7 mouse cellular contexts compared by ENCODE assay signal in the genomic region with DNA sequence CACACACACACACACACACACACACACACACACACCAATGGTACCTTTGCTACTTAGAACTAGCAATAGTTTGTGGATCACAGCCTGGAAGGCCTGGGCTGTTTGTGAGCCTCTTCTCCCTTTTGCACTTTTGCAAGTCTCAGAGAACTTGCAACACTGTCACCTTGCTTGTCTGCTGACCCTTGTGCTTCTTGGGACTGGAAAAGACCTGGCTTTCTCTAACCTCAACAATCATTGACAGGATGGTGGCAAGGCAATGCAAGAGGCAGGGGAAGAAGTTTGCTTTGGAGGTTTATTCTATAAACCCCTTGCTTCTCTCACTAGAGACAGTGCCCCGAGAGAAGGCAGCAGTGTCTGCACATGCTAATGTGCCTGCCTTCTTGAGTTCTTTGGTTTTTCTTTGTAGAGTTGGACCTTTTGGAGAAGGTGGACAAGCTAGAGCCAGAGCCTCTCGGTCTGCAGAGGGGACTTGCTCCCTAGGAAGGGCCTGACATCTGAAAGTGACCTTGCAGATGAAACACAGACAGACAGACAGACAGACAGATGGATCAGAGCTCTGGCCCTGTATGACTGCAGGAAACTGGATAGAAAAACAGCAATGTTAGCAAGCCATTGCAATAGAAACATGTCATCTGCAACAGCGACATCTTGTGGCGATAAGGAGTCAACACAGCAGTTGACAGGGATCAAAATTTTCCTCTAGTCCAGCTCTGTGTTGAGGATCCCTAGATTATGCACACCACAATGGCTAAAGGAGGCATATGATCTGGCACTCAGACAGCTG.
DNase-seq lines count a peak whose midpoint lies in the region; ATAC-seq and TF ChIP-seq lines count a peak whose summit lies in the region.

No protein-coding gene starts in this region.

- ATAC-seq in G1E (ENCODE audit: extremely low read depth, insufficient number of reproducible peaks, low FRiP score, poor library complexity, severe bottlenecking) = peak; percentile 40; the same call in 1 of the 2 replicates
- ATAC-seq in hindbrain, embryonic 16.5 days = peak; percentile 90
- peak; percentile 81 for ATAC-seq in midbrain, embryonic 11.5 days (ENCODE audit: low FRiP score)
- ATAC-seq in stomach, embryonic 16.5 days (ENCODE audit: insufficient read depth, low FRiP score) = peak; percentile 40; the same call in 1 of the 2 replicates

- WGBS in hindbrain, embryonic 16.5 days = 32% methylated on average over 4 of the region's 4 CpGs
- WGBS in midbrain, embryonic 11.5 days = 30% methylated on average over 4 of the region's 4 CpGs
- WGBS in stomach, embryonic 16.5 days = 25% methylated on average over 4 of the region's 4 CpGs

- no peak overlapping the region for H3K4me2 ChIP-seq in hindbrain, embryonic 16.5 days (ENCODE audit: low read length)
- no peak overlapping the region for H3K4me2 ChIP-seq in midbrain, embryonic 11.5 days
- H3K4me2 ChIP-seq in stomach, embryonic 16.5 days (ENCODE audit: low read depth, low read length) = no peak overlapping the region

- no peaks in the 10 kb centered on the region for H3K27me3 ChIP-seq in G1E (ENCODE audit: insufficient read depth, low read length)
- H3K27me3 ChIP-seq in hindbrain, embryonic 16.5 days (replicated peaks; ENCODE audit: control insufficient read depth, insufficient read depth, low read length) = no peaks in the 10 kb centered on the region
- no peaks in the 10 kb centered on the region for H3K27me3 ChIP-seq in midbrain, embryonic 11.5 days (ENCODE audit: control insufficient read depth, insufficient read depth, low read length)
- no peaks in the 10 kb centered on the region for H3K27me3 ChIP-seq in stomach, embryonic 16.5 days (ENCODE audit: control insufficient read depth, insufficient read depth, low read length)

- DNase-seq in G1E (ENCODE audit: low spot score) = no peak
- peak; percentile 28 for DNase-seq in adrenal gland, adult 2 months
- peak; percentile 71 for DNase-seq in embryo, embryonic 11 days
- peak; percentile 45 to 53 for DNase-seq in left cerebral cortex, adult 2 months (ENCODE audit: extremely low spot score in 1 of 2, low spot score in 2 of 2)
- peak; percentile 93 for DNase-seq in midbrain, embryonic 11.5 days (ENCODE audit: low spot score, missing footprints)

- peak; percentile 87 for TF ChIP-seq CTCF in G1E (IDR thresholded peaks at IDR 0.05; ENCODE audit: low read depth, low read length)
- TF ChIP-seq CTCF in left cerebral cortex, adult 2 months (IDR thresholded peaks at IDR 0.05) = peak; percentile 91

- H3K9me3 ChIP-seq in G1E (replicated peaks) = no peaks in the 10 kb centered on the region
- H3K9me3 ChIP-seq in hindbrain, embryonic 16.5 days (ENCODE audit: control insufficient read depth, low read length) = no peaks in the 10 kb centered on the region
- H3K9me3 ChIP-seq in midbrain, embryonic 11.5 days (ENCODE audit: control insufficient read depth, low read length) = no peaks in the 10 kb centered on the region
- H3K9me3 ChIP-seq in stomach, embryonic 16.5 days (replicated peaks; ENCODE audit: control insufficient read depth, low read length) = no peaks in the 10 kb centered on the region

- intact Hi-C loops in left cerebral cortex, adult 2 months (cut with DNase I) = loop anchor here (1.0 to 5.0 kb wide), 3 partner anchors 63 to 260 kb away; no protein-coding TSS in a partner anchor

- no peak overlapping the region for H3K4me3 ChIP-seq in G1E (ENCODE audit: low read depth, low read length)
- H3K4me3 ChIP-seq in hindbrain, embryonic 16.5 days (ENCODE audit: low read length) = no peak overlapping the region
- H3K4me3 ChIP-seq in left cerebral cortex, adult 2 months = no peak overlapping the region
- no peak overlapping the region for H3K4me3 ChIP-seq in midbrain, embryonic 11.5 days (ENCODE audit: low read depth, low read length)
- H3K4me3 ChIP-seq in stomach, embryonic 16.5 days (replicated peaks; ENCODE audit: low read length) = no peak overlapping the region

- H3K27ac ChIP-seq in hindbrain, embryonic 16.5 days (ENCODE audit: low read depth, low read length) = no peak overlapping the region
- H3K27ac ChIP-seq in left cerebral cortex, adult 2 months = peak overlapping the region; percentile 4; the same call in 1 of the 2 replicates
- H3K27ac ChIP-seq in midbrain, embryonic 11.5 days (ENCODE audit: low read depth, low read length) = no peak overlapping the region
- no peak overlapping the region for H3K27ac ChIP-seq in stomach, embryonic 16.5 days (ENCODE audit: low read length)

- no peak overlapping the region for H3K9ac ChIP-seq in hindbrain, embryonic 16.5 days (ENCODE audit: low read depth, low read length)
- H3K9ac ChIP-seq in midbrain, embryonic 11.5 days (ENCODE audit: low read length) = no peak overlapping the region
- H3K9ac ChIP-seq in stomach, embryonic 16.5 days (ENCODE audit: low read length) = no peak overlapping the region

- no peaks in the 10 kb centered on the region for H3K4me1 ChIP-seq in G1E (ENCODE audit: insufficient read depth, low read depth, low read length)
- H3K4me1 ChIP-seq in hindbrain, embryonic 16.5 days (ENCODE audit: control insufficient read depth, insufficient read depth, low read depth, low read length) = no peaks in the 10 kb centered on the region
- H3K4me1 ChIP-seq in midbrain, embryonic 11.5 days (ENCODE audit: control insufficient read depth, insufficient read depth, low read length) = no peaks in the 10 kb centered on the region
- H3K4me1 ChIP-seq in stomach, embryonic 16.5 days (ENCODE audit: control insufficient read depth, insufficient read depth, low read length) = no peaks in the 10 kb centered on the region

- H3K36me3 ChIP-seq in G1E (replicated peaks) = no peaks in the 10 kb centered on the region
- no peaks in the 10 kb centered on the region for H3K36me3 ChIP-seq in hindbrain, embryonic 16.5 days (ENCODE audit: control insufficient read depth, insufficient read depth, low read length)
- H3K36me3 ChIP-seq in midbrain, embryonic 11.5 days (ENCODE audit: control insufficient read depth, insufficient read depth, low read length) = no peaks in the 10 kb centered on the region
- no peaks in the 10 kb centered on the region for H3K36me3 ChIP-seq in stomach, embryonic 16.5 days (ENCODE audit: control insufficient read depth, insufficient read depth, low read length)

Comparison
In these comparisons a context has a peak if more than half of its experiments do, and no peak if none do; other contexts are left out.
1. ATAC-seq: peak in every context shown above with its lines; median percentile 90 in hindbrain, embryonic 16.5 days; 81 in midbrain, embryonic 11.5 days; 40 in G1E; 40 in stomach, embryonic 16.5 days.